Mouse (Mus musculus) stomach, postnatal 0 days (tissue): ENCODE results near the gene Ybx2. TPM values are rescaled to one million over a fixed set of nuclear protein-coding genes. Genes with fewer than 3 reads are reported as not detected.

Source experiments
- ATAC-seq: fragments of 200-750 bp; cut with Nextera tagmentation; 2 replicates; pipeline ENCODE4 v1.8.0; 2017; ENCODE audit not compliant: low FRiP score, low TSS enrichment
- DNase-seq: peaks from one replicate; pipeline ENCODE4 v3.0.0-alpha.2; 2016; ENCODE audit warnings: low spot score
- H3K27ac ChIP-seq: fragments of 300-500 bp; sonication (generic); replicated peaks from 2 replicates; pipeline ENCODE4 v1.5.1; 2014; ENCODE audit warnings: mild to moderate bottlenecking, control low read depth
- H3K27me3 ChIP-seq: fragments of 300-500 bp; sonication (generic); 2 replicates; pipeline ENCODE4 v1.6.1; 2014; ENCODE audit warnings: low read length; ENCODE audit not compliant: control insufficient read depth, insufficient read depth
- H3K36me3 ChIP-seq: fragments of 300-500 bp; sonication (generic); 2 replicates; pipeline ENCODE4 v1.6.1; 2014; ENCODE audit warnings: low read length, mixed read lengths; ENCODE audit not compliant: control insufficient read depth, insufficient read depth
- H3K4me1 ChIP-seq: fragments of 300-500 bp; sonication (generic); replicated peaks from 2 replicates; pipeline ENCODE4 v1.6.1; 2014; ENCODE audit warnings: antibody characterized with exemption; ENCODE audit not compliant: control insufficient read depth, insufficient read depth
- H3K4me2 ChIP-seq: fragments of 300-500 bp; sonication (generic); replicated peaks from 2 replicates; pipeline ENCODE4 v1.6.1; 2014; ENCODE audit warnings: low read depth, mild to moderate bottlenecking, control low read depth, moderate library complexity
- H3K4me3 ChIP-seq: fragments of 300-500 bp; sonication (generic); 2 replicates; pipeline ENCODE4 v1.5.1; 2014; ENCODE audit warnings: low read depth, low read length, control low read depth
- H3K9ac ChIP-seq: fragments of 300-500 bp; sonication (generic); 2 replicates; pipeline ENCODE4 v1.6.1; 2014; ENCODE audit warnings: mild to moderate bottlenecking, low read length, control low read depth, mixed read lengths
- H3K9me3 ChIP-seq: fragments of 300-500 bp; sonication (generic); 2 replicates; pipeline ENCODE4 v1.6.1; 2016; ENCODE audit warnings: low read length; ENCODE audit not compliant: control insufficient read depth
- CTCF ChIP-seq: IDR thresholded peaks from 2 replicates; pipeline ENCODE4 v1.5.1; 2016; ENCODE audit warnings: antibody characterized with exemption, low read depth, mild to moderate bottlenecking, moderate library complexity
- EP300 ChIP-seq: optimal IDR thresholded peaks from 2 replicates; pipeline ENCODE3; 2016; ENCODE audit warnings: antibody characterized with exemption
- WGBS: fragments of 180-500 bp; shearing (Covaris S2); extraction: QIAGEN DNeasy Blood & Tissue Kit; methylation state at CpG from one replicate; pipeline ENCODE4 v1.1.7; 2014; 5-methylcytosine and 5-hydroxymethylcytosine counted together
- polyA plus RNA-seq: library from polyadenylated mRNA; unstranded; fragments of >200 nt; fragmentation: Nextera tagmentation; extraction: Ambion mirVana; gene quantifications from 2 replicates; pipeline ENCODE4 v1.2.1, GENCODE M21; 2015

Gene Ybx2
- polyA plus RNA-seq, 1 experiment from 2014 or later = 1.7 TPM

DNA sequence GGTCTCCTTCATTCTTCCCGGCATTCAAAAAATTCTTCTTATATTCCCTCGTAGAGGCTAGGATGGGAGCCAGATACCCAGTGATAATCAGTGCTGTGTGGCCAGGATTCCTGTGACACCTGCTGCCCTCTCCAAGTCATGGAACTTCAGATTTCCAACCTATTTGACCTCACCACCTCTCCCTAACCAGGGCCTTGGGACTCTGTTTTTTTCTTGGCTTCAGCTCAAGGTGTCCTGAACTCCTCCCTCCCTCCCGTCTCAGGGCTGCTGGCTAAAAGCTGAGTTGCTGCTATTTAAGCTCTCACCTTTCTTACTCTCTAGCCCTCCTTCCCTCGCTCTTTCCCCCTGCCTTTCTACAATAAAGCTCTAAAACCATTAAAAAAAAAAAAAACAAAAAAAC is 35.7 kb upstream of the Ybx2 start:
- H3K36me3 ChIP-seq = 0 out of 2 replicates have a peak, but pooled peaks cover 6% of the 10 kb centered on the region
- 23% methylated on average over 4 of the region's 4 CpGs for WGBS

DNA sequence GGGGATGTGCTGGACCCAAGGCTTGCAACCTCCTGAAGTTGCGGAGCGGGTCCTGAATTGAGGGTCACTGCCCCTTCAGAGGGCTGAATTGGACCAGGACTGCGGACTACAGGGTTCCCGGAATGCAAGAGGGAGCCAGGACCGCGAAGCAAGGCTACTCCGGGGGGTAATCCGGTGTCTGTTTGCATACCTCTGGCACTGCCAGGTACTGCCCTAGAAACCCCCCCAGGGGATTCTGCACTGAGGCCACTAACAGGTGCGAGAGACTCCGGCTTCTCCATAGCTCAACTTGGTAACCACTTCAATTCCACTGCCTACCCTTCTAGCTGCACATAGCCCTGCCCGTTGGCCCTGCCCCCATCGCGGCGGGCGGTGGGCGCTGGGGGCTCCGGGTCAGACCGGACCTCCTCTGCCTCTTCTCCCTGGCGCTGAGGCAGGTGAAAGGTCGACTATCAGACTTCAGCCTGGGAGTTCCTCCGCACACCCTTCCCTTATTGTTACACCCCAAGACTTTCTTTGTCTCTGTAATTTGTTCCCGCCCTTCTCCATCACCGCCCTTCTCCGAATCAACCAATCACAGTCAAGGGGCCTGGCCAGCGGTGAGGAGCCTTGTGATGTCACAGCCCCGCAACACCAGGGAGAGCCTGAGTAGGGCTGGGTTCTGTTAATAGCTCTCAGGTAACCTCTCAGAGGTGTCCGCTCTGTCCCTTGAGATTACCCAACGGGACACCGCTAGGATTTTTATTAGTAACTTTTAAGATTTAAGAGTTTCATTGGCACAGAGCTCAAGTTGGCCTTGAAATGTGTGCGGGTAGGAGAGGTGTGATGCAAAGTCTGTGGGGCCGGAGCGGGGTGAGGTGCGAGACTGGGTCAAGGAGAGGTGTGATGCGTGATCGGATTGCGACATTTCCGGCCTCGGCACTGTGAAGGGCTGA is 34.9 kb upstream of the Ybx2 start, which contains the start of the genes 2810408A11Rik and Neurl4:
TSS of gene 2810408A11Rik (minus strand) at position 517 of the 935 bp plus-strand sequence.
TSS of gene Neurl4 (plus strand) at position 602 of the 935 bp plus-strand sequence.
- ATAC-seq (peak; percentile 94), DNase-seq (peak; percentile 93)
- Histone ChIP-seq H3K27ac (peak within 1 kb of the TSS; percentile 98), H3K4me2 (peak within 1 kb of the TSS; percentile 95), H3K4me3 (peak within 1 kb of the TSS; percentile 79), H3K36me3 (peaks cover 8% of the 10 kb centered on the region; the same call in 1 of the 2 replicates), H3K4me1 (peaks cover 4% of the 10 kb centered on the region; the same call in 1 of the 2 replicates), H3K9ac (peak within 1 kb of the TSS; percentile 84), H3K27me3 (no peaks in the 10 kb centered on the region), H3K9me3 (no peaks in the 10 kb centered on the region)
- TF ChIP-seq CTCF = no peak
- TF ChIP-seq EP300 = peak; percentile 78
- under 1% methylated on average over 31 of the region's 38 CpGs for WGBS

More for the DNA sequence above, 35.7 kb upstream of the Ybx2 start:
- Histone ChIP-seq H3K27me3 (no peaks in the 10 kb centered on the region), H3K9me3 (no peaks in the 10 kb centered on the region), H3K4me1 (peaks cover 4% of the 10 kb centered on the region; the same call in 1 of the 2 replicates), H3K4me3 (peak overlapping the region; percentile 79; the same call in 1 of the 2 replicates), H3K27ac (no peak overlapping the region), H3K4me2 (peak overlapping the region; percentile 95), H3K9ac (no peak overlapping the region; the same call in 1 of the 2 replicates)
- TF ChIP-seq CTCF (no peak), EP300 (no peak)
- ATAC-seq (no peak), DNase-seq (no peak)

DNA sequence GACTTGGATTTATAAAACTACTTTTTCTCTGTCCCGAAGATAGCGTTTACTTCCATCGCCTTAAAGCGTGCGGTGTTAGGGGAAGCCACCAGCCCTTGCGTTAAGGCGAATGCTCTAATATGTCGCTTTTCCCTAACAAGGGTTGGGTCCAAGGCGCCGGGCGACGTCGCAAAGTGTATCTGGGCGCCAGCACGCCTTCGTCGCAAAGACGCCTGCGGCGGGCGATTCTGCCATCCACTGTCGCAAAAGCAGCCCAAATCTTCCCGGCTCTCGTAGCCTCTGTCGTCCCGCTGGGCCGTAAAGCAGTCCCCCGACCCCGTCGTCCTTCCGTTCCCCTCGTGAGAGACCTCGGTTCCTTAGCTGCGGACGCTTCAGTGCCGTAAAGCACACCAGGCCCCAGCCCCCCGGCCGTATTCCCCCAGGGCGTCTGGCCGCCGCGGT is 34.2 kb upstream of the Ybx2 start:
- Histone ChIP-seq H3K9me3 (no peaks in the 10 kb centered on the region), H3K9ac (peak overlapping the region; percentile 84), H3K4me3 (peak overlapping the region; percentile 79), H3K4me1 (peaks cover 4% of the 10 kb centered on the region; the same call in 1 of the 2 replicates), H3K27me3 (no peaks in the 10 kb centered on the region), H3K27ac (peak overlapping the region; percentile 98), H3K4me2 (peak overlapping the region; percentile 95), H3K36me3 (peaks cover 15% of the 10 kb centered on the region)
- TF ChIP-seq EP300 = no peak
- no peak for TF ChIP-seq CTCF
- ATAC-seq (peak; percentile 82), DNase-seq (peak; percentile 95)
- WGBS = under 1% methylated on average over 42 of the region's 42 CpGs

DNA sequence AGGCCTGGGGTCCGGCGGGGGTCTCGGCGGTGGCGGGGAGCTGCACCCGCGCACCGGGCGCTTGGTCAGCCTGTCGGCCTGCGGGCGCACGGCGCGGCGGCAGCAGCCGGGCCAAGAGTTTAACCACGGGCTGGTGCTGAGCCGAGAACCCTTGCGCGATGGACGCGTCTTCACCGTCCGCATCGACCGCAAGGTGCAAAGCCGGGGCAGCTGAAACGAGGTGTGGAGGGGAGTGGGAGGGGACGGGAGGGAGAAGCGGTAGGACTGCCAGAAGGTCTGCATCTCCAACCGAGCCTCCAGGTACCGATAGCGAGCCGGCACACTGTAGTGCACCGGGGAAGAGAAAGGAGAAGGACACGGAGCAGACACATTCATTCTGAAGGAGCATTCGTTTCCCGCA is 33.6 kb upstream of the Ybx2 start:
- Histone ChIP-seq H3K9ac (peak overlapping the region; percentile 84), H3K9me3 (no peaks in the 10 kb centered on the region), H3K27me3 (no peaks in the 10 kb centered on the region), H3K4me1 (peaks cover 4% of the 10 kb centered on the region; the same call in 1 of the 2 replicates), H3K4me2 (peak overlapping the region; percentile 95), H3K4me3 (peak overlapping the region; percentile 79), H3K27ac (peak overlapping the region; percentile 98), H3K36me3 (peaks cover 20% of the 10 kb centered on the region)
- DNase-seq (no peak), ATAC-seq (0 out of 2 replicates have a peak, but pooled peaks have one; percentile 3)
- WGBS = under 1% methylated on average over 33 of the region's 39 CpGs
- TF ChIP-seq CTCF = no peak
- TF ChIP-seq EP300 = no peak

DNA sequence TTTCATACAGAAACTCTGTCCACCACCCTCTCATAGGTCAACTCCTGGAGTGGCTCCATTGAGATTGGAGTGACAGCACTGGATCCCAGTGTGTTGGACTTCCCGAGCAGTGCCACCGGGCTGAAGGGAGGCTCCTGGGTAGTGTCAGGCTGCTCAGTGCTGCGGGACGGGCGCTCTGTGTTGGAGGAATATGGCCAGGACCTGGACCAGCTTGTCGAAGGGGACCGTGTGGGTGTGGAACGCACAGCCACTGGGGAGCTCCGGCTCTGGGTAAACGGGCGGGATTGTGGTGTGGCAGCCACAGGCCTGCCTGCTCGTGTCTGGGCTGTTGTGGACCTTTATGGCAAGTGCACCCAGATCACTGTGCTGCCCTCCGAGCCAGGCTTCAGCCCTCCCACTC is 32.6 kb upstream of the Ybx2 start:
- Histone ChIP-seq H3K9me3 (no peaks in the 10 kb centered on the region), H3K27ac (no peak overlapping the region), H3K9ac (no peak overlapping the region), H3K27me3 (no peaks in the 10 kb centered on the region), H3K4me2 (peak overlapping the region; percentile 95; the same call in 1 of the 2 replicates), H3K4me3 (0 out of 2 replicates have a peak overlapping the region, but pooled peaks have one; percentile 79), H3K36me3 (peaks cover 25% of the 10 kb centered on the region), H3K4me1 (peaks cover 4% of the 10 kb centered on the region; the same call in 1 of the 2 replicates)
- DNase-seq (no peak), ATAC-seq (no peak)
- TF ChIP-seq CTCF (no peak), EP300 (no peak)
- WGBS = 63% methylated on average over 13 of the region's 13 CpGs
